Mouse (Mus musculus): ENCODE measurements at regions not wholly inside any gene's neighbourhood (a gene's known extent, or its start where the extent isn't known, plus 50 kb on each side); places are given as distances from the start of the nearest gene placed in this dataset.
A peak's percentile ranks its signal among the peaks of the same experiment; 100 is the strongest.

DNA sequence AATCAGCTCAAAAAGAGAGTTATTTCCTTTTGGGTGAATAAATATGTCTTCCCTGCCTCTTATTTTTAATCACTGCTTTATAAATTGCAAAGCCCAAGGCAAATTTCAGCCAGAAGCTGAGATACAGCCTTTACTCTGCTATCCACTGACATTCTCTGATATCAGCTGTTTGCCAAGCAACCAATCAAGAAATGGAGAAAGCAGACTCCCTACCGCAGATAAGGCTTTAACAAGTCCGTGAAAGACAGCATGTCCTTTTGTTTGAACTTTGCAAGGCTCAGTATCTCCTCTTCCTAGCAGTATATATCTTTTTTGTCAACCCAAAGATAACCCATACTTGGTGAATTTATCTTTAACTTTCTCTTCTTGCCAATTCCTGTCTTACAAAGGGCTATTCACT lies 236.6 kb downstream of the Gm11146 start:
- Histone ChIP-seq H3K4me2 (ENCODE audit: low read depth, low read length) (no peak overlapping the region), H3K27ac (ENCODE audit: low read length) (no peak overlapping the region), H3K9ac (ENCODE audit: low read length) (no peak overlapping the region), H3K36me3 (ENCODE audit: control insufficient read depth, insufficient read depth, low read length) (no peaks in the 10 kb centered on the region), H3K9me3 (replicated peaks; ENCODE audit: control insufficient read depth, low read length) (no peaks in the 10 kb centered on the region), H3K4me1 (ENCODE audit: control insufficient read depth, insufficient read depth, low read length) (no peaks in the 10 kb centered on the region), H3K27me3 (ENCODE audit: control insufficient read depth, insufficient read depth, low read length) (no peaks in the 10 kb centered on the region), H3K4me3 (replicated peaks; ENCODE audit: low read length) (no peak overlapping the region)
- 37% methylated on average over 2 of the region's 2 CpGs for WGBS
- ATAC-seq (ENCODE audit: insufficient read depth, low FRiP score): no peak

DNA sequence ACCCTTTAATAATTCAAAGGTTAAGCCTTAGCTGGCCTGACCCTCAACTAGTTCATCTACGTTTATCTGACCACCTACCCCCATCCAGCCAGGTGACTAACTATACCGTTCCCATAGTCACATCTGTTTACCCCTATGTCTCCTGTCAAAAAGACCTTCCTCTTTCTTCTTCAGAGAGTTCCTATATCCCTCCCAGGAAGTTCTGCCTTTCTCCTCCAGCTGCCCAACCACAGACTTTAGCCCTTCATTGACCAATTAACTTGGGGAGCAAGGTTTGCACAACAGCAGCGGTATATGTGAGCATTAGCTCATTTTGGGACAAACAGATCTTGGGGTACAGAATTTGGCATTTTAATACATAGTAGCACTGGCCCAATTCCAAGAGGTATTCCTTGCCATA lies 237.5 kb downstream of the Gm11146 start:
- ATAC-seq (ENCODE audit: insufficient read depth, low FRiP score): no peak
- H3K9ac ChIP-seq (ENCODE audit: low read length): no peak overlapping the region
- no peak overlapping the region for H3K4me3 ChIP-seq (replicated peaks; ENCODE audit: low read length)
- H3K9me3 ChIP-seq (replicated peaks; ENCODE audit: control insufficient read depth, low read length): no peaks in the 10 kb centered on the region
- H3K4me2 ChIP-seq (ENCODE audit: low read depth, low read length): no peak overlapping the region
- H3K4me1 ChIP-seq (ENCODE audit: control insufficient read depth, insufficient read depth, low read length): no peaks in the 10 kb centered on the region
- WGBS: 79% methylated on average over 3 of the region's 3 CpGs
- no peaks in the 10 kb centered on the region for H3K36me3 ChIP-seq (ENCODE audit: control insufficient read depth, insufficient read depth, low read length)
- no peak overlapping the region for H3K27ac ChIP-seq (ENCODE audit: low read length)
- no peaks in the 10 kb centered on the region for H3K27me3 ChIP-seq (ENCODE audit: control insufficient read depth, insufficient read depth, low read length)

DNA sequence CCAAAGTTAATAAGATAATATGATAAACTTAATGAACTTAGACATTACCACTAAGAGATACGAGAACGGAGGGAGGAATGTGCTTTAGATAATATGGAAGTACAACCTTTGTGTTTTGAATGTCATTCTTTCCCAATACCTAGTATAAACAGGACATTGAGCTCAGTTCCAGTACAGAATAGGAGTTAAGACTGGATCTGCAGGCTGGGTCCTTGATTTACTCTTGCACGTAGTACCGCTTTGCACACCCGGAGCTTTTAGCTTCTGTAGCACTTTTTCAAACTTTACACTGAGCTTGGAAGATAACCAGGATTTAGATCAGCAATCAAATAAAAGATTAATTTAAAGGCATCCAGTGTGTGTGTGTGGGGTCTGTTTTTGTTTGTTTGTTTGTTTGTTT lies 242.7 kb downstream of the Gm11146 start:
- H3K9me3 ChIP-seq (replicated peaks; ENCODE audit: control insufficient read depth, low read length): no peaks in the 10 kb centered on the region
- no peak overlapping the region for H3K4me2 ChIP-seq (ENCODE audit: low read depth, low read length)
- no peaks in the 10 kb centered on the region for H3K36me3 ChIP-seq (ENCODE audit: control insufficient read depth, insufficient read depth, low read length)
- no peak for ATAC-seq (ENCODE audit: insufficient read depth, low FRiP score)
- no peak overlapping the region for H3K4me3 ChIP-seq (replicated peaks; ENCODE audit: low read length)
- WGBS: 77% methylated on average over 5 of the region's 5 CpGs
- no peaks in the 10 kb centered on the region for H3K4me1 ChIP-seq (ENCODE audit: control insufficient read depth, insufficient read depth, low read length)
- no peaks in the 10 kb centered on the region for H3K27me3 ChIP-seq (ENCODE audit: control insufficient read depth, insufficient read depth, low read length)
- H3K9ac ChIP-seq (ENCODE audit: low read length): no peak overlapping the region
- no peak overlapping the region for H3K27ac ChIP-seq (ENCODE audit: low read length)

DNA sequence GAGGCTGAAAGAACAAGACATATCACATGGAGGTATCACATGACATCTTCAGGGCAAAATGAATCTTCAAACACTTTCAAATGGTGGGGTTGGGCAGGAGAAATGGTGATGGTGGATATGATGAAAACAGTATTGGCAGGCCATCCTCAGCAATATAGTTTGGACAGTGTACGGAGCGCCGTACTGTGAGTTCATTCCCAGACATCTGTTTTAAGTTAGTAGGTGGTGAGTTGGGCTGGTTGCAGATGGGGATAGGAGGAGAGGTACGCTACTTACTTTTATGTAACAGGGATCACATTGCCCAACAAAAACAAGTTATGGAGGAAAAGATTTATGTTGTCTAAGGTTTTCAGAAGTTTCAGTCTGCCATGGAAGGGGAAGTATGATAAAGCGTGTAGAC lies 246.6 kb downstream of the Gm11146 start:
- Histone ChIP-seq H3K36me3 (ENCODE audit: control insufficient read depth, insufficient read depth, low read length) (no peaks in the 10 kb centered on the region), H3K4me2 (ENCODE audit: low read depth, low read length) (no peak overlapping the region), H3K27ac (ENCODE audit: low read length) (no peak overlapping the region), H3K9ac (ENCODE audit: low read length) (no peak overlapping the region), H3K4me3 (replicated peaks; ENCODE audit: low read length) (no peak overlapping the region), H3K9me3 (replicated peaks; ENCODE audit: control insufficient read depth, low read length) (no peaks in the 10 kb centered on the region), H3K4me1 (ENCODE audit: control insufficient read depth, insufficient read depth, low read length) (no peaks in the 10 kb centered on the region), H3K27me3 (ENCODE audit: control insufficient read depth, insufficient read depth, low read length) (no peaks in the 10 kb centered on the region)
- ATAC-seq (ENCODE audit: insufficient read depth, low FRiP score): no peak
- 89% methylated on average over 5 of the region's 5 CpGs for WGBS

DNA sequence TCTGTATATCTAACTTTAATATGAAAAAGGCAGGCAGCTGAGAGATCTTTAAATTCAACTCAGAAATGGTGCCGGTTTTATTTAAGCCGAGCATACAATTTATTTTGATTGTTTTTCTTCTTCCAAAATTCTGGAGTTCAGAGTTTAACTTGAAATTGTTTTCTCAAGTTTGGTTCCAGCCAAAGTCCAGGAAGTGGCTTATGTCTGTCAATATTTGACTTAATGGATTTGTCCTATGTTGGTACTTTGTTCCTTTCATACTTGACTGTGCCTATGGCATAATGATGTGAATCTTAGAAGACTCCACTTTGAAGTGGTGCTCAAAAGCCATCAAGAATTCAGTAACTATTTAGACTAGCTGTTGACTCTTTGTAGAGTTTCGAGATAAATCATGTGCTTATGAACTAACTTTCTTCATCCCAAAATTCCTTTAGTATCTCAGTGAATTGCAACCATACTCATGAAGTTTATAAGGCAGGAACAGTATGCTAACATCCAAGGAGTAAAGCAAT lies 247.6 kb downstream of the Gm11146 start:
- Histone ChIP-seq H3K36me3 (ENCODE audit: control insufficient read depth, insufficient read depth, low read length) (no peaks in the 10 kb centered on the region), H3K4me2 (ENCODE audit: low read depth, low read length) (no peak overlapping the region), H3K27ac (ENCODE audit: low read length) (no peak overlapping the region), H3K9me3 (replicated peaks; ENCODE audit: control insufficient read depth, low read length) (no peaks in the 10 kb centered on the region), H3K9ac (ENCODE audit: low read length) (no peak overlapping the region), H3K4me1 (ENCODE audit: control insufficient read depth, insufficient read depth, low read length) (no peaks in the 10 kb centered on the region), H3K4me3 (replicated peaks; ENCODE audit: low read length) (no peak overlapping the region), H3K27me3 (ENCODE audit: control insufficient read depth, insufficient read depth, low read length) (no peaks in the 10 kb centered on the region)
- no peak for ATAC-seq (ENCODE audit: insufficient read depth, low FRiP score)
- WGBS: 70% methylated on average over 3 of the region's 3 CpGs

DNA sequence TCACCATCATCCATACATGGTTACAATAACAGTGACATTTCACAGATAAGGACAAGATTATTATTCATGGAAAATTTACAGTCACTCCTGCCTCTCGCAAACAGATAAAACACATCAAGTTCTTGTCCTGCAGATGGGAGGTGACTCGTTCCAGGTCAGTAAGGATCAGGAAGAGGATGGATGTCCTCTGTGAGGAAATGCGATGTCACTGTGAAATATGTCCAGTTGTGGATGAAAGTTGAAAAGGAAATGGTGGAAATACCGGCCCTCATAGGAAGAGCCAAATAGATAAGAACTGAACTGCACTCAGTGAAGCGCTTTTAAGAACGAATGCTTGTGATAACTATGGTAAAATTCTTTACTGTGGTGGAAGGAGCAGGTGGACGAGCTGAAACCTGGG lies 255.8 kb downstream of the Gm11146 start:
- Histone ChIP-seq H3K27me3 (ENCODE audit: control insufficient read depth, insufficient read depth, low read length) (no peaks in the 10 kb centered on the region), H3K4me1 (ENCODE audit: control insufficient read depth, insufficient read depth, low read length) (no peaks in the 10 kb centered on the region), H3K4me2 (ENCODE audit: low read depth, low read length) (no peak overlapping the region), H3K9me3 (replicated peaks; ENCODE audit: control insufficient read depth, low read length) (no peaks in the 10 kb centered on the region), H3K36me3 (ENCODE audit: control insufficient read depth, insufficient read depth, low read length) (no peaks in the 10 kb centered on the region), H3K9ac (ENCODE audit: low read length) (no peak overlapping the region), H3K4me3 (replicated peaks; ENCODE audit: low read length) (no peak overlapping the region), H3K27ac (ENCODE audit: low read length) (no peak overlapping the region)
- no peak for ATAC-seq (ENCODE audit: insufficient read depth, low FRiP score)
- 66% methylated on average over 7 of the region's 7 CpGs for WGBS

DNA sequence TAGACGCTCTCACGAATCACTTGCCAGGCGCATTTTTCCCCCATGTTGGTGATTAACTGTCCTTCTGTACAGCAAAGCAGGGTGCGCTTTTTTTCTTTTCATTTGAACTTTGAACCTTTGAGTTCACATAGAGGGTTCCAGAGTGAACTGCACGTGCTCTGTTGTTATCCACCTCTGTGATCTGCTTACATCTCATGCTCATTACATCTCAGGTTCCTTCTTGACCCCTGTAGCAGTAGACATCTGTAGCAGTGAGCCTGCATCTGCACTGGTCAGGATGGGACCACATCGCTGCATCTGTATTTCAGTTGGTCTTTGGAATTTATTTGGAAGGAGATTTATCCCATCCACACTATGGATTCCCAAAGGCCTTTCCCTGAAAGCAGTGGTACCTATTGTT lies 269.6 kb downstream of the Gm11146 start:
- no peak for ATAC-seq (ENCODE audit: insufficient read depth, low FRiP score)
- peak overlapping the region; percentile 19; the same call in 1 of the 2 replicates for H3K4me2 ChIP-seq (ENCODE audit: low read depth, low read length)

DNA sequence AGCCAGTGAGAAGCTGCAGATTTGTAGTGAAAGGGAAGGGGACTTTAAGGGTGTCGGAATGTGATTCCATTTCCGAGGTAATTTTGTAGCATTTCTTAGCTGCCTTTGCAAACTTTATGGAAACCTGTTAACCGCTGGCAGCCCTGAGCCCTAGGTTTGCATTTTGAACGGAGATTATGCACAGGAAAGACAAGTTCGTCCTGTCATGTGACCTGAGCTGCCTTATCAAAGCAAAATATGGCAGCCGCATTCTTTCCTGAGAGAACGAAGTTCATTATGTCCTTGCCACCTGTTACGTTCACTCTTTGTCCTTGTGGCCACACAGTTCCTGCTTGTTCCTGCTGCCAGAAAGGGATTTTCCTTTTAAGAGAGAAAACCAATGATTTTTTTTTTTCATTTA lies 270.9 kb downstream of the Gm11146 start:
- H3K4me2 ChIP-seq (ENCODE audit: low read depth, low read length): peak overlapping the region; percentile 52
- H3K36me3 ChIP-seq (ENCODE audit: control insufficient read depth, insufficient read depth, low read length): no peaks in the 10 kb centered on the region
- peak overlapping the region; percentile 55 for H3K4me3 ChIP-seq (replicated peaks; ENCODE audit: low read length)
- peak; percentile 68; the same call in 1 of the 2 replicates for ATAC-seq (ENCODE audit: insufficient read depth, low FRiP score)
- H3K4me1 ChIP-seq (ENCODE audit: control insufficient read depth, insufficient read depth, low read length): peaks cover 7% of the 10 kb centered on the region
- 10% methylated on average over 8 of the region's 8 CpGs for WGBS
- no peaks in the 10 kb centered on the region for H3K27me3 ChIP-seq (ENCODE audit: control insufficient read depth, insufficient read depth, low read length)
- no peaks in the 10 kb centered on the region for H3K9me3 ChIP-seq (replicated peaks; ENCODE audit: control insufficient read depth, low read length)
- peak overlapping the region; percentile 59 for H3K9ac ChIP-seq (ENCODE audit: low read length)
- peak overlapping the region; percentile 78 for H3K27ac ChIP-seq (ENCODE audit: low read length)

More for the DNA sequence above, 269.6 kb downstream of the Gm11146 start:
- Histone ChIP-seq H3K9me3 (replicated peaks; ENCODE audit: control insufficient read depth, low read length) (no peaks in the 10 kb centered on the region), H3K27ac (ENCODE audit: low read length) (peak overlapping the region; percentile 19; the same call in 1 of the 2 replicates), H3K4me1 (ENCODE audit: control insufficient read depth, insufficient read depth, low read length) (peaks cover 7% of the 10 kb centered on the region), H3K9ac (ENCODE audit: low read length) (no peak overlapping the region), H3K27me3 (ENCODE audit: control insufficient read depth, insufficient read depth, low read length) (no peaks in the 10 kb centered on the region), H3K36me3 (ENCODE audit: control insufficient read depth, insufficient read depth, low read length) (no peaks in the 10 kb centered on the region), H3K4me3 (replicated peaks; ENCODE audit: low read length) (no peak overlapping the region)
- WGBS: 59% methylated on average over 6 of the region's 6 CpGs

DNA sequence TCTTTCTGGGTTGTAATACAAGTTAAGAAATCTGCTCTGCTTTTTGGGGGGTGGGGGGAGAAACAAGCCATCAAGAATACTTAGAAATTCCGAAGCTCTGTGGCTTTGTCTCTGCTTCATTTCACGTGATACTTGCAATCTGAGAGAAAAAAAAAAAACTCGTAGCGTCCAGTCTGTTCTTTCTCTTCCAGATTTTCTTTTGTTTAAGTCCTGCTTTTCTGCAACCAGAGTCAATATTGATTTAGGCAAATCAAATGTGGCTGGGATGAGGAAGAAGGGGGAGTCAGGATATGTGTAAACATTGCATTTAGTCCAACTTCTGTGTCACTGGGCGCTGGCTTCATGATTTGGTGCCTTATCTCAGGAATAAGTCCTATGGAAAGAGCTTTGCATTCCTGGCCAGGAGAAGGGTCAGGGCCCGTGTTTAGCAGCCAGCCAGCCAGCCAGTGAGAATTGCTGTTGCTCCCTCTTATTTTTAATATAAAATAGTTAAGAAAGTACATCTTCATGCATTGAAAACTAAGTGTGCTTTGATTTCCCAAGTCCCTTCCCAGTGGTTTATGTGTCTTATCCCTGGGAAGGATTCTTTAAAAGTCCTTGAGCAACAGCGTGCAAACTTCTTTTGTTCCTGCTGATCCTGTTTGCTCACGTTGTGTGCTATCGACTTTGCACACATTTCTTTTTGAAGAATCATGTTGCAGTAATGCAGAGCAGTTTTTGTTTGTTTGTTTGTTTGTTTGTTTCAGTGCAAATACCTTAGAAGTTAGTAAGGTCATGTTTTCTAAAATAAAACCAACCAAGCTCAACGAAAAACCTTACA lies 272.0 kb downstream of the Gm11146 start:
- Histone ChIP-seq H3K36me3 (ENCODE audit: control insufficient read depth, insufficient read depth, low read length) (no peaks in the 10 kb centered on the region), H3K4me2 (ENCODE audit: low read depth, low read length) (peak overlapping the region; percentile 52), H3K27ac (ENCODE audit: low read length) (peak overlapping the region; percentile 98), H3K4me1 (ENCODE audit: control insufficient read depth, insufficient read depth, low read length) (peaks cover 7% of the 10 kb centered on the region), H3K27me3 (ENCODE audit: control insufficient read depth, insufficient read depth, low read length) (no peaks in the 10 kb centered on the region), H3K9me3 (replicated peaks; ENCODE audit: control insufficient read depth, low read length) (no peaks in the 10 kb centered on the region), H3K4me3 (replicated peaks; ENCODE audit: low read length) (peak overlapping the region; percentile 55), H3K9ac (ENCODE audit: low read length) (peak overlapping the region; percentile 84)
- WGBS: 5% methylated on average over 10 of the region's 10 CpGs
- peak; percentile 83 for ATAC-seq (ENCODE audit: insufficient read depth, low FRiP score)

Data from stomach, embryonic 16.5 days (tissue).